Mouse (Mus musculus) CH12.LX (cell line): ENCODE results near the gene Gipc2. TPM values are rescaled to one million over a fixed set of nuclear protein-coding genes. Genes with fewer than 3 reads are reported as not detected.
A peak's percentile ranks its signal among the peaks of the same experiment; 100 is the strongest.

Experiments used
- DNase-seq: peaks from one replicate; pipeline ENCODE4 v3.0.0-alpha.2; 2013; ENCODE audit errors: extremely low read depth
- H3K27ac ChIP-seq: 2 replicates; pipeline ENCODE4 v1.5.1; 2012; ENCODE audit warnings: low read depth, mild to moderate bottlenecking, control low read depth, moderate library complexity; ENCODE audit not compliant: insufficient read depth
- H3K27me3 ChIP-seq: replicated peaks from 2 replicates; pipeline ENCODE3; 2012; ENCODE audit warnings: inconsistent platforms
- H3K36me3 ChIP-seq, 2 experiments: replicated peaks in 1 of 2; 2 replicates each; pipeline versions ENCODE3 to v1.6.1; 2012; ENCODE audit warnings: inconsistent platforms in 1 of 2, low read length in 1 of 2, mild to moderate bottlenecking in 1 of 2, mixed read lengths in 1 of 2, moderate library complexity in 1 of 2; ENCODE audit not compliant: control insufficient read depth in 1 of 2, insufficient read depth in 1 of 2
- H3K4me1 ChIP-seq, 2 experiments: 2 replicates each; pipeline ENCODE4 v1.6.1; 2012; ENCODE audit warnings: inconsistent platforms in 1 of 2, moderate library complexity in 1 of 2; ENCODE audit not compliant: insufficient read depth in 2 of 2, control insufficient read depth in 1 of 2
- H3K4me2 ChIP-seq: 2 replicates; pipeline ENCODE4 v1.6.1; 2012; ENCODE audit warnings: low read depth, mild to moderate bottlenecking, control low read depth; ENCODE audit not compliant: poor library complexity, insufficient read depth, severe bottlenecking
- H3K4me3 ChIP-seq, 3 experiments: fragments of 150-350 bp in 1 of 3; sonication (generic) in 1 of 3; replicated peaks in 1 of 3; 2 replicates each; pipeline versions ENCODE3 to v1.5.1; 2011 to 2012; ENCODE audit warnings: low read depth in 2 of 3, low read length in 2 of 3, mild to moderate bottlenecking in 2 of 3, moderate library complexity in 2 of 3, control low read depth in 1 of 3, improper control_type of control experiment in 1 of 3, inconsistent platforms in 1 of 3, mixed read lengths in 1 of 3; ENCODE audit not compliant: poor library complexity in 1 of 3
- H3K79me2 ChIP-seq: replicated peaks from 2 replicates; pipeline ENCODE4 v1.6.1; 2012; ENCODE audit warnings: mild to moderate bottlenecking, moderate library complexity; ENCODE audit not compliant: control insufficient read depth, poor library complexity, insufficient read depth, severe bottlenecking; ENCODE audit errors: extremely low read depth
- H3K9ac ChIP-seq: 2 replicates; pipeline ENCODE4 v1.6.1; 2012; ENCODE audit warnings: low read depth, mild to moderate bottlenecking, control low read depth, moderate library complexity; ENCODE audit not compliant: insufficient read depth
- H3K9me3 ChIP-seq: replicated peaks from 2 replicates; pipeline ENCODE3; 2012; ENCODE audit warnings: low read length, inconsistent platforms, mixed read lengths
- BHLHE40 ChIP-seq: IDR thresholded peaks from 2 replicates; pipeline ENCODE4 v1.6.1; 2011; ENCODE audit warnings: mild to moderate bottlenecking, low read depth, low read length, improper control_type of control experiment
- EP300 ChIP-seq: IDR thresholded peaks from 2 replicates; pipeline ENCODE4 v1.6.1; 2011; ENCODE audit warnings: low read length, improper control_type of control experiment
- ETS1 ChIP-seq: conservative IDR thresholded peaks from 2 replicates; pipeline ENCODE4 v1.6.1; 2012; ENCODE audit warnings: low read depth, mild to moderate bottlenecking, inconsistent platforms, low read length, improper control_type of control experiment, moderate library complexity
- HCFC1 ChIP-seq: IDR thresholded peaks from 2 replicates; pipeline ENCODE4 v1.6.1; 2012; ENCODE audit warnings: low read depth, mild to moderate bottlenecking, inconsistent platforms, low read length, improper control_type of control experiment
- JUND ChIP-seq: conservative IDR thresholded peaks from 2 replicates; pipeline ENCODE4 v1.6.1; 2011; ENCODE audit warnings: low read depth, low read length, improper control_type of control experiment
- KAT2A ChIP-seq: IDR thresholded peaks from 2 replicates; pipeline ENCODE4 v1.6.1; 2012; ENCODE audit warnings: low read length, improper control_type of control experiment, inconsistent platforms; ENCODE audit not compliant: insufficient replicate concordance
- MAFK ChIP-seq: IDR thresholded peaks from 2 replicates; pipeline ENCODE4 v1.6.1; 2011; ENCODE audit warnings: low read length, improper control_type of control experiment; ENCODE audit not compliant: insufficient replicate concordance
- MAZ ChIP-seq: IDR thresholded peaks from 2 replicates; pipeline ENCODE4 v1.6.1; 2012; ENCODE audit warnings: low read depth, mild to moderate bottlenecking, inconsistent platforms, low read length, improper control_type of control experiment, moderate library complexity
- MXI1 ChIP-seq: IDR thresholded peaks from 2 replicates; pipeline ENCODE4 v1.6.1; 2011; ENCODE audit warnings: mild to moderate bottlenecking, low read depth, low read length, improper control_type of control experiment
- MYC ChIP-seq: IDR thresholded peaks from 2 replicates; pipeline ENCODE4 v1.6.1; 2011; ENCODE audit warnings: low read depth, mild to moderate bottlenecking, improper control_type of control experiment, low read length
- PAX5 ChIP-seq: IDR thresholded peaks from 2 replicates; pipeline ENCODE4 v1.6.1; 2012; ENCODE audit warnings: low read length, inconsistent platforms, mixed read lengths
- POLR2A ChIP-seq: IDR thresholded peaks from 2 replicates; pipeline ENCODE4 v1.6.1; 2011; ENCODE audit warnings: low read depth, mild to moderate bottlenecking, improper control_type of control experiment, low read length
- POLR2AphosphoS2 ChIP-seq: IDR thresholded peaks from 2 replicates; pipeline ENCODE4 v1.6.1; 2011; ENCODE audit warnings: low read depth, low read length, improper control_type of control experiment
- RAD21 ChIP-seq: IDR thresholded peaks from 2 replicates; pipeline ENCODE4 v1.6.1; 2011; ENCODE audit warnings: low read depth, mild to moderate bottlenecking, low read length, improper control_type of control experiment, moderate library complexity
- SIN3A ChIP-seq: IDR thresholded peaks from 2 replicates; pipeline ENCODE4 v1.6.1; 2012; ENCODE audit warnings: low read length, improper control_type of control experiment, inconsistent platforms
- SMC3 ChIP-seq: IDR thresholded peaks from 2 replicates; pipeline ENCODE4 v1.6.1; 2011; ENCODE audit warnings: low read depth, low read length, improper control_type of control experiment
- USF1 ChIP-seq: IDR thresholded peaks from 2 replicates; pipeline ENCODE4 v1.6.1; 2014; ENCODE audit warnings: low read depth, mild to moderate bottlenecking, inconsistent platforms, low read length, improper control_type of control experiment
- ZMIZ1 ChIP-seq: IDR thresholded peaks from 2 replicates; pipeline ENCODE4 v1.6.1; 2012; ENCODE audit warnings: low read depth, mild to moderate bottlenecking, inconsistent platforms, low read length, improper control_type of control experiment
- ZNF384 ChIP-seq: IDR thresholded peaks from 2 replicates; pipeline ENCODE4 v1.6.1; 2012; ENCODE audit warnings: low read depth, low read length, improper control_type of control experiment, inconsistent platforms
- dilution Hi-C: fragments of 300-500 bp; cut with MboI; formaldehyde crosslinking; loops from 2 replicates; pipeline ENCODE4 v1.14.3; 2020; ENCODE audit warnings: low sequenced_read_pairs; ENCODE audit not compliant: extremely low pct_unique_long_range_greater_than_20kb, extremely low pct_ligation_motif_present
- in situ Hi-C: fragments of 300-500 bp; cut with MboI; formaldehyde crosslinking; loops from 3 replicates; pipeline ENCODE4 v1.14.3; 2019; ENCODE audit warnings: low sequenced_read_pairs, low pct_ligation_motif_present, low pct_unique_long_range_greater_than_20kb, mixed read lengths
- polyA plus RNA-seq: library from polyadenylated mRNA; unstranded; fragments of >175 nt; gene quantifications from 2 replicates; pipeline ENCODE4 v1.2.1, GENCODE M21; 2012; ENCODE audit warnings: low read depth; ENCODE audit not compliant: insufficient read length
- total RNA-seq, 2 experiments: library from RNA; depleted of rRNA; stranded (reverse); fragments of 300-350 nt in 1 of 2; fragments of >200 nt in 1 of 2; gene quantifications; 2 replicates each; pipeline ENCODE4 v1.2.3; 2012 to 2014

The Gipc2 gene
- total and polyA plus RNA-seq, 3 experiments = 0.24 to 1.2 (median 0.38) TPM

- DNase-seq = no peak
- no peaks in the 10 kb centered on the region for H3K36me3 ChIP-seq
- in situ Hi-C loops = loop anchor here (10.0 to 25.0 kb wide), 2 partner anchors 199 to 621 kb away; no protein-coding TSS in a partner anchor
- no peak overlapping the region for H3K9ac ChIP-seq
- no peak overlapping the region for H3K4me3 ChIP-seq
- TF ChIP-seq PAX5 (no peak), ZNF384 (no peak), RAD21 (no peak), ZMIZ1 (no peak)
- no peaks in the 10 kb centered on the region for H3K27me3 ChIP-seq
- dilution Hi-C loops = no loop called here
- no peaks in the 10 kb centered on the region for H3K9me3 ChIP-seq
- no peaks in the 10 kb centered on the region for H3K79me2 ChIP-seq
- peaks cover 24 to 37% of the 10 kb centered on the region in 2 experiments for H3K4me1 ChIP-seq
- no peak overlapping the region for H3K4me2 ChIP-seq
- no peak overlapping the region for H3K27ac ChIP-seq
These were observed 49.9 kb downstream of the Gipc2 start for GRCm38 (mm10) chr3:152116140-152116539.

DNA sequence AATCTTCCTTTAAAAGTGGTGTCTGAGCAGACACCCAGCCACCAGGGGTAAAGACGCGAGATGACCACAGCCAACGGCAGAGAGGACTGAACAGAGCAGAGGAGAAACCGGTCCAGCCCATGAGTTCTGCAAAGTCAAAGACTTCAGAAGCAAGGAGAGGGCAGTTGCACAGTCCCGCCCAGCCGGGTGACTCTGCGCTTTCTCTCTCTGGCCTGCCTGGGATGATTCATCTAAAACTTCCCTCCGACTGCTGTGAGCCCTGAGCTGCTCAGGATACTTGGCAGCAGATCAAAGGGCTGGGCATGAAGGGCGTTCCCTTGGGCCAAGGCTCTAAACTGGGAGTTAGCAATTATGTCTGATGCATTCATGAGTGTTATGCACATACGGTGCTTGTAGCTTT lies 51.2 kb downstream of the Gipc2 start:
- Histone ChIP-seq H3K27ac (no peak overlapping the region), H3K79me2 (no peaks in the 10 kb centered on the region), H3K9ac (no peak overlapping the region), H3K36me3 (no peaks in the 10 kb centered on the region), H3K4me2 (no peak overlapping the region), H3K4me3 (no peak overlapping the region), H3K27me3 (no peaks in the 10 kb centered on the region), H3K4me1 (peaks cover 22 to 26% of the 10 kb centered on the region in 2 experiments), H3K9me3 (no peaks in the 10 kb centered on the region)
- in situ Hi-C loops = loop anchor here (10.0 to 25.0 kb wide), 2 partner anchors 200 to 623 kb away; no protein-coding TSS in a partner anchor
- dilution Hi-C loops = no loop called here
- no peak for DNase-seq
- TF ChIP-seq USF1 (no peak), MAFK (peak; percentile 25; the same call in 1 of the 2 replicates)

GRCm38 (mm10) chr3:152114222-152114621 lies 51.8 kb downstream of the Gipc2 start:
- TF ChIP-seq ZNF384 = no peak
- TF ChIP-seq ETS1 = no peak
- TF ChIP-seq BHLHE40 = no peak
- no peak for TF ChIP-seq KAT2A
- no peak for TF ChIP-seq MYC
- no peak for TF ChIP-seq MXI1
- TF ChIP-seq POLR2A = no peak
- no peak for TF ChIP-seq EP300
- no peak for TF ChIP-seq SIN3A
- no peak for TF ChIP-seq POLR2AphosphoS2
- TF ChIP-seq SMC3 = no peak
- TF ChIP-seq MAZ = no peak
- no peak for TF ChIP-seq JUND
- TF ChIP-seq HCFC1 = no peak
- TF ChIP-seq, all 38 proteins: peak for 0
- dilution Hi-C loops = no loop called here
- in situ Hi-C loops = loop anchor here (10.0 to 25.0 kb wide), 2 partner anchors 201 to 623 kb away; no protein-coding TSS in a partner anchor
- Histone ChIP-seq H3K4me1 (peaks cover 23 to 26% of the 10 kb centered on the region in 2 experiments), H3K4me2 (no peak overlapping the region), H3K36me3 (no peaks in the 10 kb centered on the region), H3K4me3 (no peak overlapping the region), H3K9ac (no peak overlapping the region), H3K9me3 (no peaks in the 10 kb centered on the region), H3K79me2 (no peaks in the 10 kb centered on the region), H3K27me3 (no peaks in the 10 kb centered on the region), H3K27ac (no peak overlapping the region)
- DNase-seq = no peak
